Mouse (Mus musculus) brain, embryonic 14.5 days (tissue): ENCODE measurements at regions not wholly inside any gene's neighbourhood (a gene's known extent, or its start where the extent isn't known, plus 50 kb on each side); places are given as distances from the start of the nearest gene placed in this dataset.

Source experiments
- CTCF ChIP-seq: fragments of 200-500 bp; IDR thresholded peaks from 2 replicates; pipeline ENCODE4 v1.5.1; 2012; ENCODE audit warnings: inconsistent platforms, mild to moderate bottlenecking, moderate library complexity, borderline replicate concordance; ENCODE audit not compliant: insufficient read depth, insufficient read length; ENCODE audit errors: extremely low read depth
- POLR2A ChIP-seq: fragments of 200-500 bp; IDR thresholded peaks from 2 replicates; pipeline ENCODE4 v1.6.1; 2012; ENCODE audit warnings: mild to moderate bottlenecking, inconsistent platforms, borderline replicate concordance; ENCODE audit not compliant: poor library complexity, insufficient read depth, insufficient read length, severe bottlenecking; ENCODE audit errors: extremely low read depth

DNA sequence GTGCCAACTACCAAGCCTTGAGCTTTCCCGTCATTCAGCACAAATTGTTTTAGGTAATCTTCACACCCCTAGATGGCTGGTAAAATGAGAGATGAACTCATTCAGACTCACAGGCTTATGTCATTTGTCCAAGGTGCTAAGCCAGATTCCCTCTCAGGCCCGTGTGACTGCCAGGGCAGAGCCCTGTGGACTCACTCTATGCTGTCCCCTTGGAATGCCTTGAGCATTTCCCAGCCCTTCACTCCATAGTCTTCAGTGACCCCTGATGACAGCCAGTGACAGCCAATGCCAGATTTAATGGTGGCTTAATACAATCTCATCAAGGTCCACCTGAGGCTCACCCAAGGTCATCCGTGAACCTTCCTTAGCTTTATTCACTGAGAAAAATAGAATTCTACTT lies 270.2 kb upstream of the Jmjd1c start:
- TF ChIP-seq POLR2A: no peak
- TF ChIP-seq CTCF: no peak
